Mouse (Mus musculus) MEL (cell line): Measurements from ENCODE around the gene Sprr2i. TPM values are rescaled to one million over a fixed set of nuclear protein-coding genes. Genes with fewer than 3 reads are reported as not detected.

Experiments used
- DNase-seq: peaks from one replicate; pipeline ENCODE4 v3.0.0; 2011; ENCODE audit warnings: low read depth, low spot score
- H3K27ac ChIP-seq: 2 replicates; pipeline ENCODE4 v1.5.1; 2012; ENCODE audit warnings: low read depth, mild to moderate bottlenecking, control low read depth, low read length, moderate library complexity; ENCODE audit not compliant: control insufficient read depth
- H3K27me3 ChIP-seq, 2 experiments: fragments of 150-350 bp in 1 of 2; sonication (generic) in 1 of 2; 2 replicates each; pipeline ENCODE4 v1.6.1; 2012; ENCODE audit warnings: low read length in 2 of 2, mild to moderate bottlenecking in 2 of 2, improper control_type of control experiment in 1 of 2, moderate library complexity in 1 of 2; ENCODE audit not compliant: insufficient read depth in 2 of 2, control insufficient read depth in 1 of 2
- H3K36me3 ChIP-seq, 2 experiments: 2 replicates each; pipeline ENCODE4 v1.6.1; 2012 to 2014; ENCODE audit warnings: low read length in 2 of 2, improper control_type of control experiment in 1 of 2, inconsistent platforms in 1 of 2, mild to moderate bottlenecking in 1 of 2; ENCODE audit not compliant: insufficient read depth in 2 of 2, control insufficient read depth in 1 of 2
- H3K4me1 ChIP-seq, 2 experiments: fragments of 150-350 bp in 1 of 2; sonication (generic) in 1 of 2; 2 replicates each; pipeline ENCODE4 v1.6.1; 2012; ENCODE audit warnings: low read length in 2 of 2, improper control_type of control experiment in 1 of 2, mild to moderate bottlenecking in 1 of 2; ENCODE audit not compliant: insufficient read depth in 2 of 2, control insufficient read depth in 1 of 2
- H3K4me3 ChIP-seq, 2 experiments: fragments of 150-350 bp in 1 of 2; sonication (generic) in 1 of 2; 2 replicates each; pipeline ENCODE4 v1.5.1; 2012; ENCODE audit warnings: low read depth in 2 of 2, low read length in 2 of 2, mild to moderate bottlenecking in 2 of 2, moderate library complexity in 2 of 2, control low read depth in 1 of 2, improper control_type of control experiment in 1 of 2; ENCODE audit not compliant: control insufficient read depth in 1 of 2, insufficient read depth in 1 of 2
- H3K79me2 ChIP-seq: 2 replicates; pipeline ENCODE4 v1.6.1; 2012; ENCODE audit warnings: mild to moderate bottlenecking, low read length, moderate library complexity; ENCODE audit not compliant: control insufficient read depth, poor library complexity, insufficient read depth
- H3K9ac ChIP-seq: 2 replicates; pipeline ENCODE4 v1.6.1; 2012; ENCODE audit warnings: low read depth, mild to moderate bottlenecking, control low read depth, low read length, moderate library complexity; ENCODE audit not compliant: control insufficient read depth, poor library complexity, severe bottlenecking
- H3K9me3 ChIP-seq: fragments of 150-350 bp; sonication (generic); replicated peaks from 2 replicates; pipeline ENCODE4 v1.6.1; 2012; ENCODE audit warnings: mild to moderate bottlenecking, low read length, improper control_type of control experiment, moderate library complexity; ENCODE audit not compliant: insufficient read depth
- BHLHE40 ChIP-seq: IDR thresholded peaks from 2 replicates; pipeline ENCODE4 v1.6.1; 2012; ENCODE audit warnings: low read depth, mild to moderate bottlenecking, inconsistent platforms, low read length, improper control_type of control experiment, borderline replicate concordance
- CTCF ChIP-seq, 3 experiments: IDR thresholded peaks in 2 of 3; conservative IDR thresholded peaks in 1 of 3; 2 replicates each; pipeline ENCODE4 v1.5.1; 2011 to 2012; ENCODE audit warnings: low read length in 3 of 3, low read depth in 2 of 3, mild to moderate bottlenecking in 2 of 3, improper control_type of control experiment in 1 of 3, inconsistent platforms in 1 of 3, mixed read lengths in 1 of 3, moderate library complexity in 1 of 3; ENCODE audit not compliant: control insufficient read depth in 1 of 3, insufficient read depth in 1 of 3, poor library complexity in 1 of 3, severe bottlenecking in 1 of 3
- GATA1 ChIP-seq: IDR thresholded peaks from 2 replicates; pipeline ENCODE4 v1.6.1; 2011; ENCODE audit warnings: low read depth, low read length, improper control_type of control experiment
- HCFC1 ChIP-seq: IDR thresholded peaks from 2 replicates; pipeline ENCODE4 v1.6.1; 2012; ENCODE audit warnings: low read depth, mild to moderate bottlenecking, inconsistent platforms, low read length, improper control_type of control experiment, moderate library complexity
- JUND ChIP-seq: IDR thresholded peaks from 2 replicates; pipeline ENCODE4 v1.6.1; 2011; ENCODE audit warnings: low read depth, mild to moderate bottlenecking, improper control_type of control experiment, low read length
- MAX ChIP-seq: IDR thresholded peaks from 2 replicates; pipeline ENCODE4 v1.6.1; 2011; ENCODE audit warnings: low read length, improper control_type of control experiment
- MXI1 ChIP-seq: IDR thresholded peaks from 2 replicates; pipeline ENCODE4 v1.6.1; 2011; ENCODE audit warnings: mild to moderate bottlenecking, low read depth, low read length, improper control_type of control experiment
- POLR2A ChIP-seq, 2 experiments: IDR thresholded peaks; 2 replicates each; pipeline ENCODE4 v1.6.1; 2011 to 2012; ENCODE audit warnings: low read length in 2 of 2, mild to moderate bottlenecking in 2 of 2, control low read depth in 1 of 2, improper control_type of control experiment in 1 of 2, low read depth in 1 of 2, moderate library complexity in 1 of 2; ENCODE audit not compliant: control insufficient read depth in 1 of 2, insufficient read depth in 1 of 2, poor library complexity in 1 of 2
- POLR2AphosphoS5 ChIP-seq: IDR thresholded peaks from 2 replicates; pipeline ENCODE4 v1.6.1; 2012; ENCODE audit warnings: low read depth, borderline replicate concordance, mild to moderate bottlenecking, inconsistent platforms, low read length, moderate library complexity, mixed read lengths
- UBTF ChIP-seq: IDR thresholded peaks from 2 replicates; pipeline ENCODE4 v1.6.1; 2012; ENCODE audit warnings: low read depth, mild to moderate bottlenecking, inconsistent platforms, low read length, improper control_type of control experiment, moderate library complexity, borderline replicate concordance; ENCODE audit not compliant: insufficient read depth
- USF2 ChIP-seq, 2 experiments: IDR thresholded peaks; 2 replicates each; pipeline ENCODE4 v1.6.1; 2011 to 2012; ENCODE audit warnings: improper control_type of control experiment in 2 of 2, low read length in 2 of 2, borderline replicate concordance in 1 of 2, inconsistent platforms in 1 of 2, low read depth in 1 of 2, mild to moderate bottlenecking in 1 of 2; ENCODE audit not compliant: insufficient read depth in 1 of 2
- polyA plus RNA-seq, 2 experiments: library from polyadenylated mRNA; stranded (reverse) in 1 of 2; unstranded in 1 of 2; fragments of >175 nt in 1 of 2; fragments of >200 nt in 1 of 2; gene quantifications; 2 replicates each; pipeline versions ENCODE4 v1.2.1 to v1.2.4; 2012; ENCODE audit warnings: low replicate concordance in 2 of 2, low read depth in 1 of 2; ENCODE audit not compliant: insufficient read length in 2 of 2, insufficient read depth in 1 of 2, missing spikeins in 1 of 2
- total RNA-seq: library from RNA; depleted of rRNA; stranded (reverse); fragments of 300-350 nt; gene quantifications from 2 replicates; pipeline ENCODE4 v1.2.3, GENCODE M21; 2012; rRNA removed

The Sprr2i gene
- total and polyA plus RNA-seq, 3 experiments: not detected

DNA sequence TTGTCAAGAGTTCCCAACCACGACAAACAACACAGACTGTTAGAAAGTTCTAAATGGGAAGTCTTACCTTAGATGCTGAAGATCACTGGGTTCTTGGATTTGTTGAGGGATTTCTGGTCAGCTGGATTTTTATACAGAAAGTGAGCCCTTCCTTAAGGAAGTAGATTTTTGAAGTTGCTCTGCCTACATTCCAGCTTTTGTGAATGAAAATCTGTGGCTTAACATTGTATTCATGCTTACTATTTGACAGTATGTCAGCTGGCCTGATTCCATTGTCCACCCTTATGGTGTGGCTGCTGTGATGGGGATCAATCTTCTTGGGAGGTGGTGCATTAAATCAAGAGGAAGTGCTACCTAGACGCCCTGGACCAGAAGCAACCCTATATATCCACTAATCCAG lies 50.8 kb downstream of the Sprr2i start, which contains the start of gene Sprr3:
Gene Sprr3, minus strand, starts transcription at position 101 of the 400 bp plus-strand sequence.
- H3K4me3 ChIP-seq: no peak within 1 kb of the TSS
- H3K9me3 ChIP-seq: no peaks in the 10 kb centered on the region
- no peaks in the 10 kb centered on the region for H3K36me3 ChIP-seq
- H3K27me3 ChIP-seq: no peaks in the 10 kb centered on the region
- no peak within 1 kb of the TSS for H3K9ac ChIP-seq
- TF ChIP-seq GATA1: no peak
- TF ChIP-seq MAX: no peak
- TF ChIP-seq UBTF: no peak
- TF ChIP-seq POLR2AphosphoS5: no peak
- no peak for TF ChIP-seq MXI1
- TF ChIP-seq JUND: no peak
- no peak for TF ChIP-seq CTCF (IDR thresholded peaks at IDR 0.05 in 2 of 3, conservative IDR thresholded peaks at IDR 0.05 in 1 of 3; ENCODE audit: control insufficient read depth in 1 of 3, insufficient read depth in 1 of 3, low read depth in 2 of 3, low read length in 3 of 3, poor library complexity in 1 of 3, severe bottlenecking in 1 of 3)
- no peak for TF ChIP-seq USF2 (IDR thresholded peaks at IDR 0.05; ENCODE audit: borderline replicate concordance in 1 of 2, insufficient read depth in 1 of 2, low read depth in 1 of 2, low read length in 2 of 2)
- no peak for TF ChIP-seq BHLHE40
- no peak for TF ChIP-seq POLR2A (IDR thresholded peaks at IDR 0.05; ENCODE audit: control insufficient read depth in 1 of 2, insufficient read depth in 1 of 2, low read depth in 1 of 2, low read length in 2 of 2, poor library complexity in 1 of 2)
- no peak for TF ChIP-seq HCFC1
- H3K4me1 ChIP-seq: no peaks in the 10 kb centered on the region
- H3K27ac ChIP-seq: no peak within 1 kb of the TSS
- DNase-seq: no peak
- no peaks in the 10 kb centered on the region for H3K79me2 ChIP-seq

Other genes with a start within 250 kb of the Sprr2i start
- not detected in 2 replicates for gene Sprr2a1, start 192.2 kb upstream of the Sprr2i start, total RNA-seq
- gene Sprr2a1, start 192.2 kb upstream of the Sprr2i start, polyA plus RNA-seq: not detected
- 0.04 TPM in 1 of 2 replicates, not detected in the other for gene Sprr2a2, start 192.1 kb upstream of the Sprr2i start, total RNA-seq
- gene Sprr2a2, start 192.1 kb upstream of the Sprr2i start, polyA plus RNA-seq: not detected
- not detected in 2 replicates for gene Sprr2a3, start 122.6 kb upstream of the Sprr2i start, total RNA-seq
- gene Sprr2a3, start 122.6 kb upstream of the Sprr2i start, polyA plus RNA-seq: not detected
- gene Sprr2b, start 91.4 kb upstream of the Sprr2i start, total RNA-seq: not detected in 2 replicates
- gene Sprr2b, start 91.4 kb upstream of the Sprr2i start, polyA plus RNA-seq: not detected
- gene Sprr2d, start 68.9 kb upstream of the Sprr2i start, total RNA-seq: not detected in 2 replicates
- gene Sprr2d, start 68.9 kb upstream of the Sprr2i start, polyA plus RNA-seq: not detected
- not detected in 2 replicates for gene Sprr2e, start 55.8 kb upstream of the Sprr2i start, total RNA-seq
- not detected for gene Sprr2e, start 55.8 kb upstream of the Sprr2i start, polyA plus RNA-seq
- not detected in 2 replicates for gene Sprr2f, start 42.8 kb upstream of the Sprr2i start, total RNA-seq
- gene Sprr2f, start 42.8 kb upstream of the Sprr2i start, polyA plus RNA-seq: not detected
- gene Sprr2h, start 22.3 kb upstream of the Sprr2i start, total RNA-seq: not detected in 2 replicates
- gene Sprr2h, start 22.3 kb upstream of the Sprr2i start, polyA plus RNA-seq: not detected
- not detected in 2 replicates for gene Sprr2j-ps, start 10.1 kb downstream of the Sprr2i start, total RNA-seq
- not detected for gene Sprr2j-ps, start 10.1 kb downstream of the Sprr2i start, polyA plus RNA-seq
- 17.4 and 26.0 TPM in 2 replicates for gene Gm9774, start 21.4 kb downstream of the Sprr2i start, total RNA-seq
- 100 to 1,000 TPM; 107 to 140 TPM for gene Gm9774, start 21.4 kb downstream of the Sprr2i start, polyA plus RNA-seq
- not detected in 2 replicates for gene Sprr2k, start 24.6 kb downstream of the Sprr2i start, total RNA-seq
- not detected for gene Sprr2k, start 24.6 kb downstream of the Sprr2i start, polyA plus RNA-seq
- gene Sprr1b, start 30.8 kb downstream of the Sprr2i start, total RNA-seq: not detected in 2 replicates
- gene Sprr1b, start 30.8 kb downstream of the Sprr2i start, polyA plus RNA-seq: not detected
- not detected in 2 replicates for gene Sprr3, start 50.7 kb downstream of the Sprr2i start, total RNA-seq
- not detected for gene Sprr3, start 50.7 kb downstream of the Sprr2i start, polyA plus RNA-seq
- gene Sprr1a, start 77.9 kb downstream of the Sprr2i start, total RNA-seq: not detected in 2 replicates
- not detected for gene Sprr1a, start 77.9 kb downstream of the Sprr2i start, polyA plus RNA-seq
- gene Sprr4, start 92.5 kb downstream of the Sprr2i start, total RNA-seq: not detected in 2 replicates
- not detected for gene Sprr4, start 92.5 kb downstream of the Sprr2i start, polyA plus RNA-seq
- not detected in 2 replicates for gene 2310046K23Rik, start 126.5 kb downstream of the Sprr2i start, total RNA-seq
- not detected for gene 2310046K23Rik, start 126.5 kb downstream of the Sprr2i start, polyA plus RNA-seq
- gene Ivl, start 165.7 kb downstream of the Sprr2i start, total RNA-seq: not detected in 2 replicates
- gene Ivl, start 165.7 kb downstream of the Sprr2i start, polyA plus RNA-seq: not detected
- gene Smcp, start 181.0 kb downstream of the Sprr2i start, total RNA-seq: not detected in 2 replicates
- gene Smcp, start 181.0 kb downstream of the Sprr2i start, polyA plus RNA-seq: not detected
- not detected in 2 replicates for gene 2210017I01Rik, start 199.5 kb downstream of the Sprr2i start, total RNA-seq
- not detected for gene 2210017I01Rik, start 199.5 kb downstream of the Sprr2i start, polyA plus RNA-seq
- not detected in 2 replicates for gene Lce6a, start 213.7 kb downstream of the Sprr2i start, total RNA-seq
- not detected for gene Lce6a, start 213.7 kb downstream of the Sprr2i start, polyA plus RNA-seq
- not detected in 2 replicates for gene Lce1a1, start 240.3 kb downstream of the Sprr2i start, total RNA-seq
- gene Lce1a1, start 240.3 kb downstream of the Sprr2i start, polyA plus RNA-seq: not detected
- gene Lce1b, start 248.9 kb downstream of the Sprr2i start, total RNA-seq: not detected in 2 replicates
- not detected for gene Lce1b, start 248.9 kb downstream of the Sprr2i start, polyA plus RNA-seq